Mouse (Mus musculus) stomach, embryonic 16.5 days (tissue): ENCODE measurements around the gene Zfp661. TPM values are rescaled to one million over a fixed set of nuclear protein-coding genes. Genes with fewer than 3 reads are reported as not detected.
"Not testable (repeated sequence)": the region's sequence is repeated elsewhere in the genome, so short reads cannot be mapped to it uniquely, and the experiment has no call there.

Experiments used
- ATAC-seq: fragments of 200-750 bp; cut with Nextera tagmentation; 2 replicates; pipeline ENCODE4 v1.8.0; 2017; ENCODE audit warnings: moderate number of reproducible peaks, moderate TSS enrichment; ENCODE audit not compliant: insufficient read depth, low FRiP score
- H3K27ac ChIP-seq: fragments of 300-500 bp; sonication (generic); 2 replicates; pipeline ENCODE4 v1.5.1; 2014; ENCODE audit warnings: low read length
- H3K27me3 ChIP-seq: fragments of 300-500 bp; sonication (generic); 2 replicates; pipeline ENCODE4 v1.6.1; 2014; ENCODE audit warnings: low read length, control low read depth, mixed read lengths; ENCODE audit not compliant: control insufficient read depth, insufficient read depth
- H3K36me3 ChIP-seq: fragments of 300-500 bp; sonication (generic); 2 replicates; pipeline ENCODE4 v1.6.1; 2014; ENCODE audit warnings: low read length; ENCODE audit not compliant: control insufficient read depth, insufficient read depth
- H3K4me1 ChIP-seq: fragments of 300-500 bp; sonication (generic); 2 replicates; pipeline ENCODE4 v1.6.1; 2014; ENCODE audit warnings: low read length, control low read depth, mixed read lengths; ENCODE audit not compliant: control insufficient read depth, insufficient read depth
- H3K4me2 ChIP-seq: fragments of 300-500 bp; sonication (generic); 2 replicates; pipeline ENCODE4 v1.6.1; 2014; ENCODE audit warnings: low read depth, low read length, mixed read lengths
- H3K4me3 ChIP-seq: fragments of 300-500 bp; sonication (generic); replicated peaks from 2 replicates; pipeline ENCODE4 v1.5.1; 2014; ENCODE audit warnings: mild to moderate bottlenecking, low read length
- H3K9ac ChIP-seq: fragments of 300-500 bp; sonication (generic); 2 replicates; pipeline ENCODE4 v1.6.1; 2014; ENCODE audit warnings: low read length
- H3K9me3 ChIP-seq: fragments of 300-500 bp; sonication (generic); replicated peaks from 2 replicates; pipeline ENCODE4 v1.6.1; 2016; ENCODE audit warnings: low read length, control low read depth; ENCODE audit not compliant: control insufficient read depth
- WGBS: fragments of 180-500 bp; shearing (Covaris S2); extraction: QIAGEN DNeasy Blood & Tissue Kit; methylation state at CpG from one replicate; pipeline ENCODE4 v1.1.7; 2014; 5-methylcytosine and 5-hydroxymethylcytosine counted together
- polyA plus RNA-seq: library from polyadenylated mRNA; unstranded; fragments of >200 nt; fragmentation: Nextera tagmentation; extraction: Ambion mirVana; gene quantifications from 2 replicates; pipeline ENCODE4 v1.2.1, GENCODE M21; 2015

Zfp661 gene
- polyA plus RNA-seq, 1 experiment from 2014 or later: 4.7 TPM

GRCm38 (mm10) chr2:127612288-127612687 is 25.4 kb upstream of the Zfp661 start:
- no peak overlapping the region for H3K9ac ChIP-seq
- no peaks in the 10 kb centered on the region for H3K9me3 ChIP-seq
- no peak overlapping the region for H3K4me3 ChIP-seq
- no peak overlapping the region for H3K4me2 ChIP-seq
- no peaks in the 10 kb centered on the region for H3K4me1 ChIP-seq
- no peak for ATAC-seq
- H3K27me3 ChIP-seq: no peaks in the 10 kb centered on the region
- no peak overlapping the region for H3K27ac ChIP-seq
- WGBS: 91% methylated on average over 4 of the region's 4 CpGs
- H3K36me3 ChIP-seq: no peaks in the 10 kb centered on the region

DNA sequence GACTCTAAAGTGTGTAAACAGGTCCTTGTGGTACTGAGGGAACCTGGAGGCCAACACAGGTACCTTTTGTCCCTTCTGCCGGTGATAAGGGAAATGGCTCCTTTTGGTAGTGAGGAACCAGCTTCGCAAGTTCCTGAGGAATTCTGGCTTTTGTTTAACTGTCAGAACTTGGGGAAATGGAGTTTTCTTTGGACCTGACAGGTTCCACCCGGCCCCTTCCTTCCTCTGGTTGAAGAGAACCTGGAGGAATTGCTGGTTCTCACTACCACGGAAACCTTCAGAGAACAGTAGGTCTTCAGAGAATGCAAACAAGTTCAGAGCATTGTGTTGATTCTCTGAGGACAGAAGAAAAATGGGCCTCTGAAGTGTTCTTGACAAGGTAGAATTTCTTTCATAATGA is 24.5 kb upstream of the Zfp661 start:
- 58% methylated on average over 4 of the region's 4 CpGs for WGBS
- H3K27ac ChIP-seq: 0 out of 2 replicates have a peak overlapping the region, but pooled peaks have one; percentile 19
- H3K9ac ChIP-seq: no peak overlapping the region

GRCm38 (mm10) chr2:127608986-127609385 is 22.1 kb upstream of the Zfp661 start:
- Histone ChIP-seq H3K4me2 (no peak overlapping the region), H3K9me3 (no peaks in the 10 kb centered on the region), H3K9ac (no peak overlapping the region), H3K36me3 (peaks cover 17% of the 10 kb centered on the region; the same call in 1 of the 2 replicates), H3K27ac (no peak overlapping the region), H3K27me3 (no peaks in the 10 kb centered on the region), H3K4me3 (no peak overlapping the region), H3K4me1 (no peaks in the 10 kb centered on the region)
- peak; percentile 61; the same call in 1 of the 2 replicates for ATAC-seq
- 8% methylated on average over 5 of the region's 5 CpGs for WGBS

More for the DNA sequence above, 24.5 kb upstream of the Zfp661 start:
- no peaks in the 10 kb centered on the region for H3K36me3 ChIP-seq
- no peaks in the 10 kb centered on the region for H3K27me3 ChIP-seq
- no peak overlapping the region for H3K4me3 ChIP-seq
- no peaks in the 10 kb centered on the region for H3K9me3 ChIP-seq
- no peak overlapping the region for H3K4me2 ChIP-seq
- H3K4me1 ChIP-seq: no peaks in the 10 kb centered on the region
- no peak for ATAC-seq

- WGBS: 51% methylated on average over 3 of the region's 3 CpGs
- H3K4me3 ChIP-seq: no peak overlapping the region
- peaks cover 18% of the 10 kb centered on the region; the same call in 1 of the 2 replicates for H3K36me3 ChIP-seq
- no peak overlapping the region for H3K27ac ChIP-seq
- H3K9me3 ChIP-seq: no peaks in the 10 kb centered on the region
- H3K9ac ChIP-seq: no peak overlapping the region
- ATAC-seq: no peak; the same call in 1 of the 2 replicates
- H3K4me1 ChIP-seq: no peaks in the 10 kb centered on the region
- H3K4me2 ChIP-seq: no peak overlapping the region
- H3K27me3 ChIP-seq: no peaks in the 10 kb centered on the region
These were observed 21.3 kb upstream of the Zfp661 start for GRCm38 (mm10) chr2:127608234-127608633.

- Histone ChIP-seq H3K9ac (no peak overlapping the region), H3K36me3 (peaks cover 33% of the 10 kb centered on the region; the same call in 1 of the 2 replicates), H3K9me3 (no peaks in the 10 kb centered on the region), H3K4me2 (no peak overlapping the region), H3K27ac (no peak overlapping the region), H3K4me3 (no peak overlapping the region), H3K4me1 (no peaks in the 10 kb centered on the region), H3K27me3 (no peaks in the 10 kb centered on the region)
- ATAC-seq: no peak
- 85% methylated on average over 3 of the region's 3 CpGs for WGBS
These were observed 18.3 kb upstream of the Zfp661 start for GRCm38 (mm10) chr2:127605203-127605602.

GRCm38 (mm10) chr2:127603383-127603782 is 16.5 kb upstream of the Zfp661 start:
- H3K9ac ChIP-seq, H3K9me3 ChIP-seq, H3K4me3 ChIP-seq, H3K27ac ChIP-seq, H3K4me2 ChIP-seq, H3K27me3 ChIP-seq, H3K4me1 ChIP-seq, ATAC-seq: not testable (repeated sequence)
- 92% methylated on average over 6 of the region's 8 CpGs for WGBS
- H3K36me3 ChIP-seq: peaks cover 33% of the 10 kb centered on the region; the same call in 1 of the 2 replicates

DNA sequence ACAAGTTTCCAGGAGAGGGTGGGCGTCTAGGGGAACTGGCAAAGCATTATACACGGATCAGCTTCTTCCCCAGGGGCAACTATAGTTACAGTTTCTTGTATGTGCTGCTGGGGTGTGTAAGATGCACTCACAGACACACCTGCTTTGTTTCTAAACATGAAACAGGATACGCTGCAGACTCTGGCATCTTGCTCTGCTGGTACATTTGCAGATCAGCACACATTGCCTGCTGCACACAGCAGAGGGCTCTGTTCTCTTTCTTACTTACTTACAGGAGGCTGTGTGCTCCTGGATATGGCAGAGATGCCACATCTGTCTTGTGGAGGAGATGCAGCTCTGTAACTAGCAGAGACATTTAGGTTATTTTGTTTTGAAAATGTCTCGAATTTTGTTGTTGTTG is 3.9 kb upstream of the Zfp661 start:
- WGBS: 71% methylated on average over 4 of the region's 4 CpGs
- Histone ChIP-seq H3K4me3 (no peak overlapping the region), H3K9me3 (no peaks in the 10 kb centered on the region), H3K36me3 (peaks cover 5% of the 10 kb centered on the region; the same call in 1 of the 2 replicates), H3K27me3 (no peaks in the 10 kb centered on the region), H3K9ac (no peak overlapping the region), H3K4me1 (peaks cover 15% of the 10 kb centered on the region), H3K4me2 (no peak overlapping the region), H3K27ac (no peak overlapping the region)
- ATAC-seq: no peak

DNA sequence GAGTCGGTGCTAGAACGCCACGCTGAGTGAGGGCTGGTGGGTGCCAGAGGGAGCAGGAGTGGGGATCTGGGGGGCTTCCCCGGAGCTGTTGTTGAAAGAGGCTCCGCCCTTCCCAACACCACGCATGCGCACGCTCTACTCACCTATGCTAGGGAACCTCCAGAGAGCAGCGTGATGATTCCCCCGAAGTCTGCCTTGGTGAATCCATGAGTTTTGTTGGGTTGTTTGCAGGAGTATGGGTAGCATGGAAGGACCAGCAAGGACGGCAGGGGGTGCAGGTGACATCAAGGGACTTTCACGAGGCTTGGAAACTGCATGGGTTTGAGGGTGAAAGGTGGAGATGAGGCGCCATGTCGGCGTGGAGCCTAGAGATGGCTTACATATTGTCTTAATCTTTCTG is 3.3 kb upstream of the Zfp661 start:
- Histone ChIP-seq H3K27ac (no peak overlapping the region), H3K27me3 (no peaks in the 10 kb centered on the region), H3K9ac (no peak overlapping the region), H3K4me3 (no peak overlapping the region), H3K9me3 (no peaks in the 10 kb centered on the region), H3K36me3 (peaks cover 5% of the 10 kb centered on the region; the same call in 1 of the 2 replicates), H3K4me2 (0 out of 2 replicates have a peak overlapping the region, but pooled peaks have one; percentile 5), H3K4me1 (peaks cover 15% of the 10 kb centered on the region)
- ATAC-seq: no peak
- WGBS: 74% methylated on average over 15 of the region's 15 CpGs

DNA sequence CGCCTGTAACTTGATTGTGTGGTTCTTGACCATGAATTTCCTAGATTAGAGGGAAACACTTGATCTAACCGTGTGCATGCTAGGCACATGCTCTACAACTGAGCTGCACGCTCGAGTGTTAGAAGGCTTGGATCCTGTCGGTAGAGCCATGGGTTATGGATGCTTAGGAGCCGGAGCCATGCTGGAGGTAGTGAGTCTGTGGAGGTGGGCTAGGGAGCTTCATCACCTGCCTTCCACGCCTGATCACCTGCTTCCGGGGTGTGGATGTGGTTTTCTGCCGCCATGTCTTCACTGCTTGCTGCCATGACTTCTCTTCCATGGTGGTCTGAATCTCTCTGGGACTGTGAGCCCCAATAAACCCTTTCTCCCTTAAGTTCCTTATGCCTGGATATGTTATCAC is 2.0 kb upstream of the Zfp661 start:
- Histone ChIP-seq H3K4me1 (peaks cover 15% of the 10 kb centered on the region), H3K27ac (no peak overlapping the region), H3K4me3 (no peak overlapping the region), H3K27me3 (no peaks in the 10 kb centered on the region), H3K36me3 (no peaks in the 10 kb centered on the region; the same call in 1 of the 2 replicates), H3K9me3 (no peaks in the 10 kb centered on the region), H3K9ac (no peak overlapping the region), H3K4me2 (no peak overlapping the region)
- WGBS: 91% methylated on average over 9 of the region's 9 CpGs
- no peak for ATAC-seq
